Mouse (Mus musculus) stomach, postnatal 0 days (tissue): ENCODE measurements around the gene Rpl32.

Experiments
- CTCF ChIP-seq: IDR thresholded peaks from 2 replicates; pipeline ENCODE4 v1.5.1; 2016; ENCODE audit warnings: antibody characterized with exemption, low read depth, mild to moderate bottlenecking, moderate library complexity
- EP300 ChIP-seq: optimal IDR thresholded peaks from 2 replicates; pipeline ENCODE3; 2016; ENCODE audit warnings: antibody characterized with exemption

GRCm38 (mm10) chr6:115775838-115776237 is 32.7 kb downstream of the Rpl32 start:
- TF ChIP-seq CTCF (no peak), EP300 (no peak)
